Mouse (Mus musculus) hindbrain, embryonic 16.5 days (tissue): ENCODE measurements around the gene Aldh18a1. TPM values are rescaled to one million over a fixed set of nuclear protein-coding genes. Genes with fewer than 3 reads are reported as not detected.

Experiments
- ATAC-seq: fragments of 200-750 bp; cut with Nextera tagmentation; 2 replicates; pipeline ENCODE4 v1.8.0; 2017; ENCODE audit warnings: moderate TSS enrichment, moderate library complexity
- H3K27ac ChIP-seq: fragments of 300-500 bp; sonication (generic); 2 replicates; pipeline ENCODE4 v1.5.1; 2014; ENCODE audit warnings: low read depth, mild to moderate bottlenecking, control low read depth, low read length, moderate library complexity
- H3K27me3 ChIP-seq: fragments of 300-500 bp; sonication (generic); replicated peaks from 2 replicates; pipeline ENCODE4 v1.6.1; 2014; ENCODE audit warnings: low read length; ENCODE audit not compliant: control insufficient read depth, insufficient read depth
- H3K36me3 ChIP-seq: fragments of 300-500 bp; sonication (generic); 2 replicates; pipeline ENCODE4 v1.6.1; 2014; ENCODE audit warnings: mild to moderate bottlenecking, low read length, moderate library complexity, mixed read lengths; ENCODE audit not compliant: control insufficient read depth, insufficient read depth
- H3K4me1 ChIP-seq: fragments of 300-500 bp; sonication (generic); 2 replicates; pipeline ENCODE4 v1.6.1; 2014; ENCODE audit warnings: low read depth, low read length; ENCODE audit not compliant: control insufficient read depth, insufficient read depth
- H3K4me2 ChIP-seq: fragments of 300-500 bp; sonication (generic); 2 replicates; pipeline ENCODE4 v1.6.1; 2014; ENCODE audit warnings: mild to moderate bottlenecking, low read length, control low read depth, moderate library complexity
- H3K4me3 ChIP-seq: fragments of 300-500 bp; sonication (generic); 2 replicates; pipeline ENCODE4 v1.5.1; 2014; ENCODE audit warnings: mild to moderate bottlenecking, low read length, control low read depth, moderate library complexity
- H3K9ac ChIP-seq: fragments of 300-500 bp; sonication (generic); 2 replicates; pipeline ENCODE4 v1.6.1; 2014; ENCODE audit warnings: low read depth, mild to moderate bottlenecking, control low read depth, low read length, moderate library complexity
- H3K9me3 ChIP-seq: fragments of 300-500 bp; sonication (generic); 2 replicates; pipeline ENCODE4 v1.6.1; 2014; ENCODE audit warnings: mild to moderate bottlenecking, low read length, moderate library complexity; ENCODE audit not compliant: control insufficient read depth
- WGBS: fragments of 180-500 bp; shearing (Covaris S2); extraction: QIAGEN DNeasy Blood & Tissue Kit; methylation state at CpG from one replicate; pipeline ENCODE4 v1.1.7; 2014; 5-methylcytosine and 5-hydroxymethylcytosine counted together
- polyA plus RNA-seq: library from polyadenylated mRNA; unstranded; fragments of >200 nt; fragmentation: Nextera tagmentation; extraction: Ambion mirVana; gene quantifications from 2 replicates; pipeline ENCODE4 v1.2.1, GENCODE M21; 2015

The Aldh18a1 gene
- polyA plus RNA-seq, 1 experiment from 2014 or later: 43.7 TPM

DNA sequence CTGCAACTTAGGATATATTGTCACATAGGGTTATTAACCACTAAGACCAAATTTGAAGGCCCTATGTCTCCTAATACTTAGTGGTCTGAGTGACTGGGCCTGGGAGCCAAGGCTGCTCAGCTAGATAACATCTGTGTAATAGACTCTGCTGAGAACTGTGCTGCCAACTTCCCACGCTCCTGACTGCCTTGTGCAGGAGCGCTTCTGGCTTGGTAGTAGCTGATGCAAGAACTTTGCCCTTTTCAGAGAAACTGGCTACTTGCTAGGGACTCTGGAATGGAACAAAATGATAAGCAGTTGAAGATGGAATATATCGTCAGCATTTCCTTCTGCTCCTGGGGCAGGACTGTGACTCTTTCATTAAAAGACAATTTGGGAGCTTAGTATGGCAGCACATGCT is 7.0 kb upstream of the Aldh18a1 start:
- no peaks in the 10 kb centered on the region for H3K27me3 ChIP-seq
- no peak overlapping the region for H3K9ac ChIP-seq
- no peak overlapping the region for H3K27ac ChIP-seq
- H3K4me1 ChIP-seq: no peaks in the 10 kb centered on the region
- H3K36me3 ChIP-seq: peaks cover 5% of the 10 kb centered on the region; the same call in 1 of the 2 replicates
- no peaks in the 10 kb centered on the region for H3K9me3 ChIP-seq
- 93% methylated on average over 3 of the region's 3 CpGs for WGBS
- ATAC-seq: no peak
- H3K4me3 ChIP-seq: no peak overlapping the region
- H3K4me2 ChIP-seq: no peak overlapping the region

DNA sequence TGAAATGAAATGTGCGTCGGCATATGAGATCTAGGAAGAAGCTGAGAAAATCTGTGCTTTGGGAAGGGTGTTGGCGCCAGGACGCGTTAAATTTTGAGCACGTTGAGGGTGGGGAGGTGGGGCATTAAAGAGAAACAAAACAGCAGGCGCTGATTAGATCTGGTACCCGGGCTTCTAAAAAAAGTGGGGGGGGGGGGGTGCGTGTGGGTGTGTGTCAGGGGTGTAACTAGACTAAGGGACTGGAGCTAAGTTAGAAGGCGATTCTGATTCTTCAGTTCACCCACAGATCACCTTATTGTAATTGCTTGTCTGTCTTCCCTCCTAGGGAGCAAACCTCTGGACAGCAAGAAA is 1.2 kb upstream of the Aldh18a1 start:
- H3K4me3 ChIP-seq: peak overlapping the region; percentile 94
- no peaks in the 10 kb centered on the region for H3K9me3 ChIP-seq
- H3K9ac ChIP-seq: peak overlapping the region; percentile 59; the same call in 1 of the 2 replicates
- peaks cover 13% of the 10 kb centered on the region for H3K4me1 ChIP-seq
- peak overlapping the region; percentile 70 for H3K4me2 ChIP-seq
- peak overlapping the region; percentile 53; the same call in 1 of the 2 replicates for H3K27ac ChIP-seq
- H3K27me3 ChIP-seq: no peaks in the 10 kb centered on the region
- H3K36me3 ChIP-seq: peaks cover 5% of the 10 kb centered on the region; the same call in 1 of the 2 replicates
- ATAC-seq: 0 out of 2 replicates have a peak, but pooled peaks have one; percentile 0
- WGBS: 2% methylated on average over 9 of the region's 10 CpGs

DNA sequence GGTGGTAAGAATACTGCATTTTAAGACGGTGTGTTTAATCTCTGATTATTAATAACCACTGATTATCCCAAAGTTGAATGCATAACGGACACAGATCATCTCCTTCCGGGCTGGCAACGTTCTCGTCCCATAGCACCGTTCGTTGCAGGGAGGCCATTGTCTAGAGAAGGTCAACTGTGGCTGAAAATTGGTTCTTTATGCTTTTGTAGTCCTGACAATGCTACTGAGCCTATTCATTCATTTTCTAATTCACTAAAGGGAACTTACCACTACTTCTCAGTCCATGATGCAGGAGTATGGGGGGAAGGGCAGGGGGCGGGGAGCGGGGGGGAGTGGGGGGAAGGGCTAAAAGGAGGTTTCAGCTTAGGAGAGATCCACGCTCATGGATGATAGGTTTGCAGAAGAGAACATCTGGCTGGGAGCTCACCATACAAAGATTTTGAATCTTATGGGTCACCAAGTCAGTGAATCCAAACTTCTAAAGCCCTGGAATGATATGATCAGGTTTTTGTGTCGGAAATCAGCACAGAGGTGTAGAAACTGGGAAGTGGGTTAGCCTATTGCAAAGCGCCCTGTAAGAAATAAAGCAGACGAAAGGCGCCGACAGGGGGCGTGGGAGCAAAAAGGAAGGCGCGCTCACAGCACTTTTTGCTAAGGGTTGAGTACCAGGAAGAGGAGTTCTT is 725 bp upstream of the Aldh18a1 start:
- peak; percentile 73 for ATAC-seq
- Histone ChIP-seq H3K27ac (peak overlapping the region; percentile 53), H3K27me3 (no peaks in the 10 kb centered on the region), H3K4me1 (peaks cover 13% of the 10 kb centered on the region), H3K9me3 (no peaks in the 10 kb centered on the region), H3K9ac (peak overlapping the region; percentile 89), H3K4me2 (peak overlapping the region; percentile 70), H3K4me3 (peak overlapping the region; percentile 94), H3K36me3 (0 out of 2 replicates have a peak, but pooled peaks cover 3% of the 10 kb centered on the region)
- 0% methylated on average over 18 of the region's 18 CpGs for WGBS

DNA sequence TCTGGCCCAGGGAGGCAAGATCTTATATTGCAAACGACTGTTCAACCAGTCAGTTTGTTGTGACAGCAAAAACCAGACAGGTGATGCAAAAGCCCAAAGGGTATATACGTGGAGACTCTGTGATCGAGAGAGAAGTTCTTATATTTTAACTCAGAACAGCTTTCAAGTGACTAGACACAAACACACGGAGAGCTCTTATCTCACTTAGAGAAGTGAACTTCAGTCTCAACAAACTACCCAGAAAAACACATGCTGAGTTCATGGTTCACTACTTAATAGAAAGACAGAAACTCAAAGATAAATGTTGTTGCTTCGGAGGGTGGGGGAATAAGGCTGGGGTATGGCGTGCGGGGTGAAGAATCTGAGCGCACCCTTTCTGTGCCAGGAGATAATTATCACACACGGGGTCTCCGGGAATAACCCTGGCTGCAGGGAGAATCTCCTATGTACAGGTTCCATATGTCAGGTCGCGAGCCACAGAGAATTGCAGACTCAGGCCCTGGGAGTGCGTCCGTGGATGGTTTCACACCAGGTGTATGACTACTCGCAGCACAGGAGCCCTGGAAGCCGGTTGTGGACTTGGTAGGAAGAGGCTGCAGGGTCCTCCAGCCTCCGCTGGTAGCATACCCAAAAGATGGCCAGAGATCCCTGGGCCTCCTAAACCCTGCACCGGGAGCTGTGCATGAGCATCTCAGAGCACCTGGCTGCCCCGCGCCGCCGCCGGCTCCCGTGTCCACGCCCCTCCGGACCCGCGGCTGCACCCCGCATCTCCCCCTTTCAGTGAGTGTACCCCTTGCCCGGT is 571 bp downstream of the Aldh18a1 start:
- Histone ChIP-seq H3K9me3 (no peaks in the 10 kb centered on the region), H3K27me3 (no peaks in the 10 kb centered on the region), H3K4me2 (peak overlapping the region; percentile 70), H3K9ac (peak overlapping the region; percentile 89), H3K4me1 (peaks cover 13% of the 10 kb centered on the region), H3K36me3 (0 out of 2 replicates have a peak, but pooled peaks cover 3% of the 10 kb centered on the region), H3K4me3 (peak overlapping the region; percentile 94), H3K27ac (peak overlapping the region; percentile 77)
- 4% methylated on average over 28 of the region's 30 CpGs for WGBS
- ATAC-seq: peak; percentile 76

DNA sequence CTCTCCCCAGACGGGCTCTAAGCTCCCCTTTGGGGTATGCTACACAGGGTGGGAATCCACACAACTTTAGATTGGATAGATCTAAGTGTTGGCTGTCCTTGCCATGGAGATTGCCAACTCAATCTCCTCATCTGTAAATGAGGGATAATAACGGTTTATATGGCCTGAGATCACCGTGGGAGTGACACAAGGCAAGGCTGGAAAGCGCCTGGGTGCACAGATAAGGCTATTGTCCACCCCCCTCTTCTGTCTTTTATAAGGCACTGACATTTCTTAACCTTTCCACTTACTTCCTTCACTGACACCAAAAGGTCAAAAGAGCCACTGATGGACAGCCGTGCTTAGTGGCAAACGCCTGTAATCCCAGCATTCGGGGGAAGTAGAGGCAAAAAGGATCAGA is 1.4 kb downstream of the Aldh18a1 start:
- H3K9ac ChIP-seq: no peak overlapping the region
- no peak for ATAC-seq
- 0 out of 2 replicates have a peak, but pooled peaks cover 3% of the 10 kb centered on the region for H3K36me3 ChIP-seq
- H3K4me1 ChIP-seq: peaks cover 13% of the 10 kb centered on the region
- no peaks in the 10 kb centered on the region for H3K9me3 ChIP-seq
- 62% methylated on average over 7 of the region's 7 CpGs for WGBS
- no peaks in the 10 kb centered on the region for H3K27me3 ChIP-seq
- peak overlapping the region; percentile 70 for H3K4me2 ChIP-seq
- H3K27ac ChIP-seq: no peak overlapping the region
- H3K4me3 ChIP-seq: peak overlapping the region; percentile 94

DNA sequence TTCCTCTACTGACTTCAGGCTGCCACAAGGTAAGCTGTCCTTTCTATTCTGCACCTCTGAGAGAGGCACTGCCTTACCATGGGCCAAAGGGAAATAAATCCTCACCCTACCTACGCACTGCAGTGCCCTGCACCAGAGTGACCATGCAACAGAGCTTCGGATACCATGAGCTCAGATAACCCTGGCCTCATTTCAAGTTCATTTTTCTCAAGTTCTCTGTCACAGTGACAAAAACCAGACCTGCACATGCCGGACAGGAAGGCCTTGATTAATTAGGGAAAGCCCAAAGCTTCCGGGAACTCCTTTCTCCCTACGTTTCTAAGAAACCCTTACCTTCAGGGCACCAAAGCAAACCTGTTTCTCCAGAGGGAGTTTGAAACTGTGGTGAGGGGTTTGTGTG is 6.6 kb downstream of the Aldh18a1 start:
- Histone ChIP-seq H3K36me3 (peaks cover 17% of the 10 kb centered on the region), H3K9ac (no peak overlapping the region), H3K4me2 (no peak overlapping the region), H3K27me3 (no peaks in the 10 kb centered on the region), H3K4me3 (no peak overlapping the region), H3K27ac (no peak overlapping the region), H3K9me3 (no peaks in the 10 kb centered on the region), H3K4me1 (peaks cover 2% of the 10 kb centered on the region)
- no peak for ATAC-seq
- 85% methylated on average over 5 of the region's 5 CpGs for WGBS

DNA sequence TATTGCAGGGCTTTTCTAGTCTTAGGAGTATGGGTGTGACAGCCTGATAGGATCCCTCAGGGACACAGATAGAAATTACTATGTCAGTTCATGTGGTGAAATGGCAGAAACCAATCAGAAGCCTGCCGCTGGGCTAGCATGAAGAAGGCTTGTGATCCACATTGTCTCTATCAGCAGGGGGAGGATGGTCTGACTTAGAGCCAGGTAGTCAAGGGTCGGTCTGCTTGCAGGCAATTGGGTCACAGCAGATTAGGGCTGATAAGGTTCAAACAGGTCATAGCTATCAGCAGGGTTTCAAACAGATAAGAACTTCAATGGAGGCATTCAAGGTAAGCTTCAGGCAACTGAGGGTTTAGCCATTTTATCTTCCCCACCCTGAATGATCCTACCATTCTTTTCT is 7.4 kb downstream of the Aldh18a1 start:
- Histone ChIP-seq H3K27me3 (no peaks in the 10 kb centered on the region), H3K4me1 (no peaks in the 10 kb centered on the region), H3K4me2 (no peak overlapping the region), H3K4me3 (no peak overlapping the region), H3K9me3 (no peaks in the 10 kb centered on the region), H3K9ac (no peak overlapping the region), H3K27ac (no peak overlapping the region), H3K36me3 (peaks cover 21% of the 10 kb centered on the region)
- WGBS: 85% methylated on average over 2 of the region's 2 CpGs
- ATAC-seq: no peak

DNA sequence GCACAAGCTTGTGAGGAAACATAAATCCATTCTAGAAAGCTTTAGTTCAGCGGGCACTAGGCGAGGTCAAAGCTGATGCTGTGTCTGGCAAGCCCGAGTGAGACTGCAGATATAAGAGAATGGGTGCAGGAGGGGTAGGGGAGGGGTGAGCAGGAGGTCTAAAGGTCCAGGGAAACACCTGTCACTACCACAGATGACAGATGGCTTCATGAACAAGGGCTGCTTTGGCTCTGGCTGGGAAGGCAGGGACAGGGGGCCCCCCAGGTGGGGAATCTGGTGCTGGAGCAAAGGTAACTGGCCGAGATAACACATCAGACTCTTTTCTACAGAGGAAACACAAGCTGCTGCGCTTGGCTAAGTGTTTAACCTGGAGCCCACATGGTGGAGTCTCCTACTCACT is 12.8 kb downstream of the Aldh18a1 start:
- Histone ChIP-seq H3K27me3 (no peaks in the 10 kb centered on the region), H3K4me3 (no peak overlapping the region), H3K9ac (no peak overlapping the region), H3K4me1 (no peaks in the 10 kb centered on the region), H3K4me2 (no peak overlapping the region), H3K27ac (no peak overlapping the region), H3K36me3 (peaks cover 60% of the 10 kb centered on the region), H3K9me3 (0 out of 2 replicates have a peak, but pooled peaks cover under 1% of the 10 kb centered on the region)
- WGBS: 79% methylated on average over 5 of the region's 5 CpGs
- 0 out of 2 replicates have a peak, but pooled peaks have one; percentile 24 for ATAC-seq

DNA sequence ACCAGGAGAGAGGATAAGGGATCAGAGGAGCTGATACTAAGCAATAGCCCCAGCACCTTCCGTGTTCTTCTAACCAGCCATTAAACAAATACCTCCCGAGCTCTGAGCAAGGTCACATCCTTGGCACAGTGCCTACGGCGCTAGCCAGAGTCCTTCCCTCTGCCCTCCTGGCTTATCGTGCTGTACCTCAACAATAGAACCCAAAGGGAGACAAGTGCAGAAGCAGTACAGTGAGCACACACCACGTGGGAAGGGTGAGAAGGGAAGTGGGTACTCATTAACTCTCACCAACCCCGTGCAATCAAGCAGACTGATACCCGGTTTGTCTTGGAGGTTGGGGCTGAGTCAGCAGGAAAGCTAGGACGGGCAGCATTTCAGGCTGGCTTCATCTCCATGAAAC is 17.5 kb downstream of the Aldh18a1 start:
- WGBS: 89% methylated on average over 9 of the region's 9 CpGs
- no peaks in the 10 kb centered on the region for H3K4me1 ChIP-seq
- H3K36me3 ChIP-seq: peaks cover 78% of the 10 kb centered on the region

More for the DNA sequence above, 17.5 kb downstream of the Aldh18a1 start:
- H3K9me3 ChIP-seq: peaks cover 6% of the 10 kb centered on the region
- H3K27me3 ChIP-seq: no peaks in the 10 kb centered on the region
- no peak for ATAC-seq
- H3K9ac ChIP-seq: no peak overlapping the region
- H3K27ac ChIP-seq: no peak overlapping the region
- no peak overlapping the region for H3K4me3 ChIP-seq
- H3K4me2 ChIP-seq: no peak overlapping the region
